Mouse (Mus musculus) small intestine, adult 2 months (tissue): ENCODE data around the gene Abcc12. TPM values are rescaled to one million over a fixed set of nuclear protein-coding genes. Genes with fewer than 3 reads are reported as not detected.

Experiments used
- H3K27ac ChIP-seq: fragments of 200-500 bp; 2 replicates; pipeline ENCODE4 v1.5.1; 2012; ENCODE audit warnings: low read depth, low read length, control low read depth, inconsistent platforms; ENCODE audit not compliant: insufficient read depth
- H3K27me3 ChIP-seq: fragments of 200-500 bp; 2 replicates; pipeline ENCODE4 v1.6.1; 2012; ENCODE audit warnings: mild to moderate bottlenecking, moderate library complexity, low read length, inconsistent platforms; ENCODE audit not compliant: control insufficient read depth, insufficient read depth
- H3K36me3 ChIP-seq: fragments of 200-500 bp; 2 replicates; pipeline ENCODE4 v1.6.1; 2012; ENCODE audit warnings: mild to moderate bottlenecking, low read length, control low read depth, inconsistent platforms; ENCODE audit not compliant: control insufficient read depth, insufficient read depth
- H3K4me1 ChIP-seq: fragments of 200-500 bp; 2 replicates; pipeline ENCODE4 v1.6.1; 2012; ENCODE audit warnings: low read length, inconsistent platforms, mixed read lengths; ENCODE audit not compliant: control insufficient read depth, insufficient read depth, insufficient read length
- H3K4me3 ChIP-seq: fragments of 200-500 bp; 2 replicates; pipeline ENCODE4 v1.5.1; 2012; ENCODE audit warnings: low read depth, mild to moderate bottlenecking, control low read depth, inconsistent platforms, low read length, moderate library complexity
- CTCF ChIP-seq: fragments of 200-500 bp; IDR thresholded peaks from 2 replicates; pipeline ENCODE4 v1.5.1; 2012; ENCODE audit warnings: low read depth, mild to moderate bottlenecking, control low read depth, inconsistent platforms, low read length, moderate library complexity, mixed read lengths; ENCODE audit not compliant: insufficient replicate concordance, insufficient read length; ENCODE audit errors: extremely low read depth
- POLR2A ChIP-seq: fragments of 200-500 bp; IDR thresholded peaks from 2 replicates; pipeline ENCODE4 v1.6.1; 2012; ENCODE audit warnings: low read depth, mild to moderate bottlenecking, control low read depth, inconsistent platforms, low read length, moderate library complexity
- WGBS: fragments of 180-500 bp; shearing (Covaris S2); methylation state at CpG from one replicate; pipeline ENCODE4 v1.1.7; 2018; 5-methylcytosine and 5-hydroxymethylcytosine counted together
- polyA plus RNA-seq: library from polyadenylated mRNA; depleted of rRNA; stranded (reverse); fragments of >200 nt; gene quantifications from 2 replicates; pipeline ENCODE4 v1.2.3, GENCODE M21; 2012

Gene Abcc12
- polyA plus RNA-seq, 1 experiment, result 0.03 TPM

GRCm38 (mm10) chr8:86512886-86513285 lies 67.6 kb downstream of the Abcc12 start:
- TF ChIP-seq CTCF, result no peak
- TF ChIP-seq POLR2A, result no peak
- WGBS, result 56% methylated on average over 5 of the region's 5 CpGs

GRCm38 (mm10) chr8:86512131-86512792 lies 68.2 kb downstream of the Abcc12 start:
- Histone ChIP-seq H3K4me3 (no peak overlapping the region), H3K27me3 (no peaks in the 10 kb centered on the region), H3K27ac (no peak overlapping the region), H3K4me1 (no peaks in the 10 kb centered on the region), H3K36me3 (no peaks in the 10 kb centered on the region)
- no peak for TF ChIP-seq CTCF
- TF ChIP-seq POLR2A, result no peak
- WGBS, result 53% methylated on average over 10 of the region's 10 CpGs

More at GRCm38 (mm10) chr8:86512886-86513285, 67.6 kb downstream of the Abcc12 start:
- Histone ChIP-seq H3K4me1 (no peaks in the 10 kb centered on the region), H3K27me3 (no peaks in the 10 kb centered on the region), H3K36me3 (no peaks in the 10 kb centered on the region), H3K27ac (no peak overlapping the region), H3K4me3 (no peak overlapping the region)

GRCm38 (mm10) chr8:86501341-86501740 lies 79.1 kb downstream of the Abcc12 start:
- H3K27ac ChIP-seq, result no peak overlapping the region
- no peak overlapping the region for H3K4me3 ChIP-seq
- TF ChIP-seq CTCF, result no peak
- TF ChIP-seq POLR2A, result no peak
- 19% methylated on average over 7 of the region's 7 CpGs for WGBS
- H3K27me3 ChIP-seq, result no peaks in the 10 kb centered on the region
- no peaks in the 10 kb centered on the region for H3K4me1 ChIP-seq
- H3K36me3 ChIP-seq, result no peaks in the 10 kb centered on the region

- WGBS, result 87% methylated on average over 4 of the region's 4 CpGs
- TF ChIP-seq POLR2A, result no peak
- no peak for TF ChIP-seq CTCF
- H3K27ac ChIP-seq, result no peak overlapping the region
- H3K36me3 ChIP-seq, result no peaks in the 10 kb centered on the region
- H3K4me1 ChIP-seq, result no peaks in the 10 kb centered on the region
- H3K27me3 ChIP-seq, result no peaks in the 10 kb centered on the region
- H3K4me3 ChIP-seq, result no peak overlapping the region
These were observed 85.4 kb downstream of the Abcc12 start for GRCm38 (mm10) chr8:86495056-86495455.

GRCm38 (mm10) chr8:86493841-86494240 lies 86.6 kb downstream of the Abcc12 start:
- Histone ChIP-seq H3K27ac (no peak overlapping the region), H3K36me3 (no peaks in the 10 kb centered on the region), H3K27me3 (no peaks in the 10 kb centered on the region), H3K4me1 (no peaks in the 10 kb centered on the region), H3K4me3 (no peak overlapping the region)
- 61% methylated on average over 1 of the region's 1 CpGs for WGBS
- no peak for TF ChIP-seq POLR2A
- no peak for TF ChIP-seq CTCF

- Histone ChIP-seq H3K27me3 (no peaks in the 10 kb centered on the region), H3K4me1 (no peaks in the 10 kb centered on the region), H3K27ac (no peak overlapping the region), H3K4me3 (no peak overlapping the region), H3K36me3 (no peaks in the 10 kb centered on the region)
- WGBS, result 91% methylated on average over 6 of the region's 6 CpGs
- TF ChIP-seq POLR2A (no peak), CTCF (no peak)
These were observed 95.1 kb downstream of the Abcc12 start for GRCm38 (mm10) chr8:86485411-86485810.

- Histone ChIP-seq H3K4me3 (no peak overlapping the region), H3K36me3 (no peaks in the 10 kb centered on the region), H3K27ac (no peak overlapping the region), H3K4me1 (no peaks in the 10 kb centered on the region), H3K27me3 (no peaks in the 10 kb centered on the region)
- TF ChIP-seq CTCF, result no peak
- no peak for TF ChIP-seq POLR2A
These were observed 96.2 kb downstream of the Abcc12 start for GRCm38 (mm10) chr8:86484244-86484643.

- no peaks in the 10 kb centered on the region for H3K27me3 ChIP-seq
- H3K4me3 ChIP-seq, result no peak overlapping the region
- 83% methylated on average over 1 of the region's 1 CpGs for WGBS
- H3K4me1 ChIP-seq, result no peaks in the 10 kb centered on the region
- TF ChIP-seq CTCF (no peak), POLR2A (no peak)
- no peak overlapping the region for H3K27ac ChIP-seq
- no peaks in the 10 kb centered on the region for H3K36me3 ChIP-seq
These were observed 98.4 kb downstream of the Abcc12 start for GRCm38 (mm10) chr8:86482116-86482515.
